Mouse (Mus musculus) lung, postnatal 0 days (tissue): ENCODE data around the gene Tob1.
A peak's percentile ranks its signal among the peaks of the same experiment; 100 is the strongest.

Experiments
- CTCF ChIP-seq: IDR thresholded peaks from 2 replicates; pipeline ENCODE4 v1.5.1; 2016; ENCODE audit warnings: antibody characterized with exemption, mild to moderate bottlenecking
- EP300 ChIP-seq: IDR thresholded peaks from 2 replicates; pipeline ENCODE4 v1.6.1; 2016; ENCODE audit warnings: antibody characterized with exemption, mild to moderate bottlenecking, control low read depth

DNA sequence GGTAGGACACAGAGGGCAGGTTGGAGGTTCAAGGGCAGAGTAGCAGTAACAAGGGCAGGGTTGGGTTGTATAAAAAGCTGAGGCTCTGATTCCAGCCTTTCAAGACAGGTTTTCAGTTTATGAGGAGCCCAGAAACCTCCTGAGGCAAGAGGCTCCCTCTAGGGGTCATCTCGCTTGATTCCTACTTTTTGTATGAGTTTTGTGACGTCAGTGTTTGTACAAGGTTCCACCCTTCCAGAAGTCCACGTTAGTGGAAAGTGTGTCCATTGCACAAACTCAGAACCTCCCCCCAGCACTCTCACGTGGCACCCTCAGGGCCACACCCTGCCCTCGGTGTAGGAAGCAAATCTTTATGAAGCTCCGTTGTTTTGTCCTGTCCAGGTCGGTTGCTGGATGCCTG lies 14.7 kb downstream of the Tob1 start:
- TF ChIP-seq CTCF (peak; percentile 75), EP300 (peak; percentile 76)
